Mouse (Mus musculus): ENCODE results near the gene Nup62cl.

The Nup62cl gene

DNA sequence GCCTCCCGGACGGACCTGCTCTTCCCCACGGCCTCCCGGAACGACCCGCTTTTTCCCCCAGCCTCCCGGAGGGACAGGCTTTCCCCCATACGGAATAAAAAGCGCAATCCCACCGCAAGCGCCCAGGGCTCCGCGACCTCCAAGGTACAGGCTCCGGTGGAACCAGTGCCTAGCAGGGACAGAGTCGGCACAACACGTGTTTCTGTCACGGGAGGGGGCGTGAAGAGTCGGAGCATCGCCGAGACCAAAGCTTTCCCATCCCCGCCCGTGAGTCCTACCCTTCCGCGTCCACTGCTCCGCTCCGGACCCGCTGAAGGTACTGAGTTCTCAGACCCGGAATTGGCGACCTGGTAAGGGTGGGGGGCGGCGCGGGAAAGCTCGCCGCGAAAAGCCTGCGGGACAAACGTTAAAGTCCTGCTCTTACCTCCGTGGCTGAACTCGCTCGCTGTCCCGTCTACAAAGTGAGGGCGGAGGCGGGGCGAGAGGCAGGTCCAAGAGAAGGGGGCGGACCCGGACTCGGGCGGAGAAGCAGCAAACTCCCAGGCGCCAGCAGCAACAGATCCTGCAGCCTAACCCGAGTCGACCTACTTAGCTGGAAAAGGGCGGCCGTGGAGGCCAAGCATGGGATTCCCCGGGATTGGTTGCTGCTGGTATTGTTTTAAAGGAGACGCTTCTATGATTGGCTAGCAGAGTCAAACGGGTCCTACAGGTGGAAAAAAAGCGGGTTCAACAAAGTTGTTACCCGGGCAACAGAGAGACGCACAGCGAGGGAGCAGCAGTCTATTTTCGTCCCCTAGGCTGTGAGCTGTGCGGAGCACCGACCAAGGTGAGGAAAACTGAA, at the start of gene Nup62cl, which contains the start of gene Pih1h3b:
TSS of gene Nup62cl (minus strand) at position 578 of the 841 bp plus-strand sequence.
TSS of gene Pih1h3b (plus strand) at position 745 of the 841 bp plus-strand sequence.
- DNase-seq (ENCODE audit: low spot score): peak; percentile 52

DNA sequence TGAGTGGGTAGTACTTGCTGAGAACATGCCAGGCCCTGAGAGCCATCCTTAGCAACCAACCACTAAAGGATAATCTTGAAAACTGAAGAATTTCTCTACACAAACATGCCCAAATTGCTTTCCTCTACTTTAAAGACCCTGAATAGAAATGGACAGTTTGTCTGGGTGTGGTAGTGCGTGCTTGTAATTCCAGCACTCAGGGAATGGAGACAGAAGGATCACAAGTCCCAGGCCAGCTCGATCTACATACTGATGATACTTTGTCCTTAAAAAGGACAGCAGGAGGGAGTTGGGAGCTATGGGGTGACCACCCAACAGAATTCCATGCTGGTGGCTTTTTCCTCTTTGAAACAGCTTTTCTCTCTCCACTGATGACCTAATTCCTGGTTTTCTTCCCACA, 31.6 kb upstream of the Nup62cl start:
- DNase-seq (ENCODE audit: low spot score): no peak

DNA sequence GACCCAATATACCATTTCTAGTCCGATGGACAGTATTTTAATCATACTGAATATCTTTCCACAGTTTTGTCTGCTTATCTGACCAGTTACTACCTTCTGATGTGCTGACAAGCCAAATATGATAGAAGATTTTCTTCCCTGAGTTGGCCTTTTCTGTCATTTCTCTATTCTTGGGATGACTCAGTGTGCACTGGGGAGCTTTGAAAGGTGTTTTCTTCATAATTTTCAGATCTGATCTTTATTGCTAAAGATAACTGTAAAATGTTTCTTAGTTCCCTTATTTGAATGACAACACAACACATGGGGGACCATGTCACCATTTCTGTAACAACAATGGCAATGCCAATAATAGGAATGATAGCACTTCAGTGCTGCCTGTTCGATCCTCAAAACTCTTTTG, 20.0 kb upstream of the Nup62cl start:
- DNase-seq (ENCODE audit: low spot score): no peak

DNA sequence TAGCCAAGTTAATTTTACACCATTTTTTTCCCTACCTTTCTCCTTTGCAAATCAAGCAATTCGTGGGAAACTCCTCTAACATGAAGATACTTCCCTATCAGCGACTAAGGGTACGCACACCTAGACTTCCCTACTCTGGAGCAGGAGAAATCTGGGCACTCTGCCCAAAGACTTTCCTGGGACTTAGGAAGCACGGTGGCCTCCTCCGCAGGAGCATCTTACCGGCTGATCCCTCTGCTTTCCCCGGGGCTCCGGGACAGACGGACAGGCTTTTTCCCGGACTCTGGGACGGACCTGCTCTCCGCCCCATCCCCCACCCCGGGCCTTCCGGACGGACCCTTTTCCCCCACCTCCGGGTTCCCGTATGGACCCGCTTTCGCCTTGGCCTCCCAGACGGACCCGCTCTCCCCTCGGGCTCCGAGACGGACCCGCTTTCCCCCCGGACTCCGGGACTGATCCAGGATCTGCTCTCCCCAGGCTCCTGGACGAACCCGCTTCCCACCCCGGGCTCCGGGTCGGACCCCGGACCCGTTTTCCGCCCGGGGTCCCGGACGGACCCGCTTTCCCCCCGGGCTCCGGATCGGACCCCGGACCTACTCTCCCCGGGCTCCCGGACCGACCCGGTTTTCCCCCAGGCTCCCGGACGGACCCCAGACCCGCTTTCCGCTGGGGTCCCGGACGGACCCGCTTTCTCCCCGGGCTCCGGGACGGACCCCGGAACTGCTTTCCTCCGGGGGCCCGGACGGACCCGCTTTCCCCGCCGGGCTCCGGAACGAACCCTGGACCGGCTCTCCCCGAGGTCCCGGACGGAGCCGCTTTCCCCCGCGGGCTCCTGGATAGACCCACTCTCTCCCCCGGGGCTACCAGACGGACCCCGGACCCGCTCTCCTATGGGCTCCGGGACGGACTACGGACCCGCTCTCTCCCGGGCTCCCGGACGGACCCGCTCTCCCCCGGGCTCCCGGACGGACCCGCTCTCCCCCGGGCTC, 1.3 kb downstream of the Nup62cl start:
- peak; percentile 5 for DNase-seq (ENCODE audit: low spot score)

DNA sequence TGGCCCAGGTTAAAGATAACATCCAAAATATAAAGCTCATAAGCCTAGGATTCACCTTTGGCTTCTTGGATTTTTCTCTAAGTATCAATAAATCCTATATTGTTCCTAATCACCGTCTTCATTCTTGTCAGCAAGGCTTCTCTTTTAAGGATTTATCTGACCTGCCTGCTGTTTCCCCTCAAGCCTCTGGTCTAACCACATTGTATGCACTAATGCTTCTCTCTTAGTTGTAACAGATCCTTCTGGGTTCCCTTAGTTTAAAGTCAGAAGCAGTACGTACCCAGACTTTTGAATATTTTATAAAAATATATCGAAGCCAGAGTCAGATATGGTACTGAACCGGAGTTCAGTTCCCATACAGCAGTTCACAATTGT, 63.8 kb downstream of the Nup62cl start:
- DNase-seq (ENCODE audit: low spot score): no peak

DNA sequence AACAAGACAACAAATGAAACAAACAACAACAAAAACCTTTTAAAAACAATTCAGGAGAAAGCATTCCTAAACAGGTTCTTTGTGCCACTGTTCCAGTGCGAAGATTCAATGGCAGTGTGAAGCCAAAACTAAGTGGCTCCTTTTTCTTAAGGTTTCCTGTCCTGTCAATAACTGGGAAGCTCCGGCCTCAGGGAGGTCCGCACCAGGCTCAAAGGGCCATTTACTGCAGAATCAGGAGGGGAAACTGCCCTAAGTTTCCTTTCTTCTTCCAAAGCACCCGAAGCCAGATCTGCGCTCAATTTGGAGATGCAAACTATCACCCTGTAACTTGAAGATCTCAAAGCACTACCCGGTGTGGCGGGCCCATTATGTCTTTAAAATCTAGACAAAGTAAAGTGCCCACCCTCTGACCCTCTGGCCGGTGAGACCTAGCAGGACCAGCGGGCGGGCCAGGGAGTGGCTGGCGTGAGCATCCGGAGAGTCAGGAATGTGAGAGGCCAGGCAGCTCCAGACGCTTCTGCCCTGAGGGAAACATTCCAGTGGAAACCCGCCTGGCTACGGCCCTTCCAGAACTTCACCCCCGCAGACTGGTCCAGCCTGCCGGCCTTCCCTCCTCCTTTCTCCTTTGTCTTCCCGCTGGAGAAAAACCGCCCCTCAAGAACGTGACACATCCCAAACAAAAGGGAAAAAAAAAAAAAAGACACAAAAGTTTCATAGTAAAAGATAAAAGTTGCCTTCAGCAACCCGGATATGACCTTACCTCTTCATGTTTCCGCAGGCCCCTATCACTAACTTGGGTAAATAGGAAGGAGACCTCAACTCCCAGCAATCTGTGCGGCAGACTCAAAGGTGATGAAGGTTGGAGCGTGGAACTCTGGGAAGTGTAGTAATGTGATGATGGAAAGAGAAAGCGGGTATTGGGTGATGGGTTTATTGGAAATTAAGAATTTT, 64.5 kb downstream of the Nup62cl start, which contains the start of gene Rbm41:
TSS of gene Rbm41 (minus strand) at position 856 of the 951 bp plus-strand sequence.
- peak; percentile 28 for DNase-seq (ENCODE audit: low spot score)

DNA sequence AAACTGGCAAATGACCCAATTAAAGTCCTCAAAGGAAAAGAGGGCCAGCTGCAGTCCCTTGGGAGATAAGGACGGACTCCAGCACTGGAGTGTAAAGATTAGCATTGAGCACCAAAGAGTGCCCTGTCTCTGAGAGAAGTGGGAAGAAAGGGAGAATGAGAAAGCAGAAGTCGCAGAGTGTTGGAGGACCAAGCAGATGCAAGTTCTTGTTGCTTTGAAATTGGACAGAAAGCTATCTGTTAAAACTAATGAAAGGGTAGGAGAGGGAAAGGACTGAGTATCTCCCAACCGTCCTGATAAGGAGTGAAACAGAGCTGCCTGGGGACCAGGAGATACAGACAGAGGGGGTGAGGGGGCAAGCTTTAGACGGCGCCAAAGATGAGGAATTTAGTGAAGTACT, 80.4 kb downstream of the Nup62cl start:
- no peak for DNase-seq (ENCODE audit: low spot score)
